Mouse (Mus musculus): Measurements from ENCODE around the gene Plekho1. TPM values are rescaled to one million over a fixed set of nuclear protein-coding genes. Genes with fewer than 3 reads are reported as not detected.

The Plekho1 gene
- polyA plus RNA-seq, 1 experiment from 2014 or later, result 53.5 TPM

GRCm38 (mm10) chr3:95988138-95988537 is 7.7 kb downstream of the Plekho1 start:
- no peak overlapping the region for H3K9ac ChIP-seq (replicated peaks; ENCODE audit: low read depth)
- H3K27ac ChIP-seq (ENCODE audit: low read length), result no peak overlapping the region
- no peaks in the 10 kb centered on the region for H3K36me3 ChIP-seq (ENCODE audit: insufficient read depth, low read length)
- no peaks in the 10 kb centered on the region for H3K9me3 ChIP-seq (ENCODE audit: low read length)
- H3K4me2 ChIP-seq (replicated peaks; ENCODE audit: low read depth, low read length), result no peak overlapping the region
- DNase-seq (ENCODE audit: low spot score) (no peak), ATAC-seq (no peak)
- WGBS, result 96% methylated on average over 1 of the region's 1 CpGs
- H3K4me1 ChIP-seq (ENCODE audit: insufficient read depth, low read depth, low read length), result peaks cover 22% of the 10 kb centered on the region
- H3K4me3 ChIP-seq (ENCODE audit: low read depth, low read length), result no peak overlapping the region
- H3K27me3 ChIP-seq (replicated peaks; ENCODE audit: insufficient read depth, low read length), result no peaks in the 10 kb centered on the region
- TF ChIP-seq EP300 (IDR thresholded peaks at IDR 0.05) (no peak), CTCF (IDR thresholded peaks at IDR 0.05) (no peak)

GRCm38 (mm10) chr3:95987386-95988110 is 8.3 kb downstream of the Plekho1 start:
- DNase-seq (ENCODE audit: low spot score), result peak; percentile 22
- Histone ChIP-seq H3K4me1 (ENCODE audit: insufficient read depth, low read depth, low read length) (peaks cover 21% of the 10 kb centered on the region), H3K27me3 (replicated peaks; ENCODE audit: insufficient read depth, low read length) (no peaks in the 10 kb centered on the region), H3K9me3 (ENCODE audit: low read length) (no peaks in the 10 kb centered on the region), H3K4me3 (ENCODE audit: low read depth, low read length) (no peak overlapping the region), H3K4me2 (replicated peaks; ENCODE audit: low read depth, low read length) (no peak overlapping the region), H3K9ac (replicated peaks; ENCODE audit: low read depth) (no peak overlapping the region), H3K27ac (ENCODE audit: low read length) (peak overlapping the region; percentile 86; the same call in 1 of the 2 replicates), H3K36me3 (ENCODE audit: insufficient read depth, low read length) (no peaks in the 10 kb centered on the region)
- 72% methylated on average over 6 of the region's 6 CpGs for WGBS
- TF ChIP-seq EP300 (IDR thresholded peaks at IDR 0.05) (no peak), CTCF (IDR thresholded peaks at IDR 0.05) (no peak)
- no peak for ATAC-seq

GRCm38 (mm10) chr3:95986984-95987383 is 8.8 kb downstream of the Plekho1 start:
- Histone ChIP-seq H3K9ac (replicated peaks; ENCODE audit: low read depth) (no peak overlapping the region), H3K27ac (ENCODE audit: low read length) (peak overlapping the region; percentile 86), H3K36me3 (ENCODE audit: insufficient read depth, low read length) (no peaks in the 10 kb centered on the region), H3K4me2 (replicated peaks; ENCODE audit: low read depth, low read length) (no peak overlapping the region), H3K9me3 (ENCODE audit: low read length) (no peaks in the 10 kb centered on the region), H3K27me3 (replicated peaks; ENCODE audit: insufficient read depth, low read length) (no peaks in the 10 kb centered on the region), H3K4me1 (ENCODE audit: insufficient read depth, low read depth, low read length) (peaks cover 17% of the 10 kb centered on the region), H3K4me3 (ENCODE audit: low read depth, low read length) (no peak overlapping the region)
- DNase-seq (ENCODE audit: low spot score), result no peak
- TF ChIP-seq CTCF (IDR thresholded peaks at IDR 0.05) (no peak), EP300 (IDR thresholded peaks at IDR 0.05) (no peak)
- WGBS, result 62% methylated on average over 4 of the region's 4 CpGs
- no peak for ATAC-seq

- Histone ChIP-seq H3K4me3 (ENCODE audit: low read depth, low read length) (0 out of 2 replicates have a peak overlapping the region, but pooled peaks have one; percentile 5), H3K4me2 (replicated peaks; ENCODE audit: low read depth, low read length) (peak overlapping the region; percentile 42), H3K4me1 (ENCODE audit: insufficient read depth, low read depth, low read length) (peaks cover 17% of the 10 kb centered on the region), H3K27ac (ENCODE audit: low read length) (peak overlapping the region; percentile 86), H3K9ac (replicated peaks; ENCODE audit: low read depth) (0 out of 2 replicates have a peak overlapping the region, but pooled peaks have one; percentile 8), H3K9me3 (ENCODE audit: low read length) (no peaks in the 10 kb centered on the region), H3K27me3 (replicated peaks; ENCODE audit: insufficient read depth, low read length) (no peaks in the 10 kb centered on the region), H3K36me3 (ENCODE audit: insufficient read depth, low read length) (no peaks in the 10 kb centered on the region)
- ATAC-seq (peak; percentile 57), DNase-seq (ENCODE audit: low spot score) (peak; percentile 80)
- TF ChIP-seq CTCF (IDR thresholded peaks at IDR 0.05) (no peak), EP300 (IDR thresholded peaks at IDR 0.05) (no peak)
- 2% methylated on average over 21 of the region's 21 CpGs for WGBS
These were observed 9.7 kb downstream of the Plekho1 start for GRCm38 (mm10) chr3:95986001-95986622.

GRCm38 (mm10) chr3:95985209-95986000 is 10.4 kb downstream of the Plekho1 start:
- DNase-seq (ENCODE audit: low spot score), result peak; percentile 94
- Histone ChIP-seq H3K4me3 (ENCODE audit: low read depth, low read length) (0 out of 2 replicates have a peak overlapping the region, but pooled peaks have one; percentile 5), H3K27me3 (replicated peaks; ENCODE audit: insufficient read depth, low read length) (no peaks in the 10 kb centered on the region), H3K9me3 (ENCODE audit: low read length) (no peaks in the 10 kb centered on the region), H3K9ac (replicated peaks; ENCODE audit: low read depth) (0 out of 2 replicates have a peak overlapping the region, but pooled peaks have one; percentile 8), H3K27ac (ENCODE audit: low read length) (peak overlapping the region; percentile 86), H3K4me2 (replicated peaks; ENCODE audit: low read depth, low read length) (peak overlapping the region; percentile 42), H3K4me1 (ENCODE audit: insufficient read depth, low read depth, low read length) (peaks cover 17% of the 10 kb centered on the region), H3K36me3 (ENCODE audit: insufficient read depth, low read length) (no peaks in the 10 kb centered on the region)
- WGBS, result 5% methylated on average over 12 of the region's 12 CpGs
- TF ChIP-seq CTCF (IDR thresholded peaks at IDR 0.05) (no peak), EP300 (IDR thresholded peaks at IDR 0.05) (0 out of 2 replicates have a peak, but pooled peaks have one; percentile 36)
- peak; percentile 91 for ATAC-seq

GRCm38 (mm10) chr3:95982129-95982528 is 13.7 kb downstream of the Plekho1 start:
- TF ChIP-seq CTCF (IDR thresholded peaks at IDR 0.05), result no peak
- TF ChIP-seq EP300 (IDR thresholded peaks at IDR 0.05), result no peak
- H3K27me3 ChIP-seq (replicated peaks; ENCODE audit: insufficient read depth, low read length), result no peaks in the 10 kb centered on the region
- no peak for DNase-seq (ENCODE audit: low spot score)
- no peak overlapping the region for H3K27ac ChIP-seq (ENCODE audit: low read length)
- WGBS, result 90% methylated on average over 4 of the region's 4 CpGs
- no peak overlapping the region for H3K9ac ChIP-seq (replicated peaks; ENCODE audit: low read depth)
- no peak overlapping the region for H3K4me3 ChIP-seq (ENCODE audit: low read depth, low read length)
- H3K4me1 ChIP-seq (ENCODE audit: insufficient read depth, low read depth, low read length), result peaks cover 12% of the 10 kb centered on the region
- H3K4me2 ChIP-seq (replicated peaks; ENCODE audit: low read depth, low read length), result no peak overlapping the region
- no peaks in the 10 kb centered on the region for H3K36me3 ChIP-seq (ENCODE audit: insufficient read depth, low read length)
- H3K9me3 ChIP-seq (ENCODE audit: low read length), result no peaks in the 10 kb centered on the region
- ATAC-seq, result no peak
